Mouse (Mus musculus) MEL (cell line): ENCODE measurements at regions not wholly inside any gene's neighbourhood (a gene's known extent, or its start where the extent isn't known, plus 50 kb on each side); places are given as distances from the start of the nearest gene placed in this dataset.

Source experiments
- DNase-seq: peaks from one replicate; pipeline ENCODE4 v3.0.0; 2011; ENCODE audit warnings: low read depth, low spot score
- H3K27ac ChIP-seq: 2 replicates; pipeline ENCODE4 v1.5.1; 2012; ENCODE audit warnings: low read depth, mild to moderate bottlenecking, control low read depth, low read length, moderate library complexity; ENCODE audit not compliant: control insufficient read depth
- H3K27me3 ChIP-seq, 2 experiments: fragments of 150-350 bp in 1 of 2; sonication (generic) in 1 of 2; 2 replicates each; pipeline ENCODE4 v1.6.1; 2012; ENCODE audit warnings: low read length in 2 of 2, mild to moderate bottlenecking in 2 of 2, improper control_type of control experiment in 1 of 2, moderate library complexity in 1 of 2; ENCODE audit not compliant: insufficient read depth in 2 of 2, control insufficient read depth in 1 of 2
- H3K36me3 ChIP-seq, 2 experiments: 2 replicates each; pipeline ENCODE4 v1.6.1; 2012 to 2014; ENCODE audit warnings: low read length in 2 of 2, improper control_type of control experiment in 1 of 2, inconsistent platforms in 1 of 2, mild to moderate bottlenecking in 1 of 2; ENCODE audit not compliant: insufficient read depth in 2 of 2, control insufficient read depth in 1 of 2
- H3K4me1 ChIP-seq, 2 experiments: fragments of 150-350 bp in 1 of 2; sonication (generic) in 1 of 2; 2 replicates each; pipeline ENCODE4 v1.6.1; 2012; ENCODE audit warnings: low read length in 2 of 2, improper control_type of control experiment in 1 of 2, mild to moderate bottlenecking in 1 of 2; ENCODE audit not compliant: insufficient read depth in 2 of 2, control insufficient read depth in 1 of 2
- H3K4me3 ChIP-seq, 2 experiments: fragments of 150-350 bp in 1 of 2; sonication (generic) in 1 of 2; 2 replicates each; pipeline ENCODE4 v1.5.1; 2012; ENCODE audit warnings: low read depth in 2 of 2, low read length in 2 of 2, mild to moderate bottlenecking in 2 of 2, moderate library complexity in 2 of 2, control low read depth in 1 of 2, improper control_type of control experiment in 1 of 2; ENCODE audit not compliant: control insufficient read depth in 1 of 2, insufficient read depth in 1 of 2
- H3K79me2 ChIP-seq: 2 replicates; pipeline ENCODE4 v1.6.1; 2012; ENCODE audit warnings: mild to moderate bottlenecking, low read length, moderate library complexity; ENCODE audit not compliant: control insufficient read depth, poor library complexity, insufficient read depth
- H3K9ac ChIP-seq: 2 replicates; pipeline ENCODE4 v1.6.1; 2012; ENCODE audit warnings: low read depth, mild to moderate bottlenecking, control low read depth, low read length, moderate library complexity; ENCODE audit not compliant: control insufficient read depth, poor library complexity, severe bottlenecking
- H3K9me3 ChIP-seq: fragments of 150-350 bp; sonication (generic); replicated peaks from 2 replicates; pipeline ENCODE4 v1.6.1; 2012; ENCODE audit warnings: mild to moderate bottlenecking, low read length, improper control_type of control experiment, moderate library complexity; ENCODE audit not compliant: insufficient read depth
- CHD1 ChIP-seq: IDR thresholded peaks from 2 replicates; pipeline ENCODE4 v1.6.1; 2012; ENCODE audit warnings: low read depth, mild to moderate bottlenecking, inconsistent platforms, low read length, improper control_type of control experiment
- CHD2 ChIP-seq: IDR thresholded peaks from 2 replicates; pipeline ENCODE4 v1.6.1; 2011; ENCODE audit warnings: low read length, improper control_type of control experiment
- CTCF ChIP-seq, 3 experiments: IDR thresholded peaks in 2 of 3; conservative IDR thresholded peaks in 1 of 3; 2 replicates each; pipeline ENCODE4 v1.5.1; 2011 to 2012; ENCODE audit warnings: low read length in 3 of 3, low read depth in 2 of 3, mild to moderate bottlenecking in 2 of 3, improper control_type of control experiment in 1 of 3, inconsistent platforms in 1 of 3, mixed read lengths in 1 of 3, moderate library complexity in 1 of 3; ENCODE audit not compliant: control insufficient read depth in 1 of 3, insufficient read depth in 1 of 3, poor library complexity in 1 of 3, severe bottlenecking in 1 of 3
- E2F4 ChIP-seq: IDR thresholded peaks from 2 replicates; pipeline ENCODE4 v1.6.1; 2011; ENCODE audit warnings: low read depth, low read length, improper control_type of control experiment, borderline replicate concordance
- ELF1 ChIP-seq: IDR thresholded peaks from 2 replicates; pipeline ENCODE4 v1.6.1; 2014; ENCODE audit warnings: low read depth, mild to moderate bottlenecking, inconsistent platforms, low read length, improper control_type of control experiment, moderate library complexity
- ETS1 ChIP-seq: IDR thresholded peaks from 2 replicates; pipeline ENCODE4 v1.6.1; 2012; ENCODE audit warnings: low read depth, mild to moderate bottlenecking, inconsistent platforms, low read length, improper control_type of control experiment, moderate library complexity
- GATA1 ChIP-seq: IDR thresholded peaks from 2 replicates; pipeline ENCODE4 v1.6.1; 2011; ENCODE audit warnings: low read depth, low read length, improper control_type of control experiment
- JUND ChIP-seq: IDR thresholded peaks from 2 replicates; pipeline ENCODE4 v1.6.1; 2011; ENCODE audit warnings: low read depth, mild to moderate bottlenecking, improper control_type of control experiment, low read length
- MEF2A ChIP-seq: IDR thresholded peaks from 2 replicates; pipeline ENCODE4 v1.6.1; 2014; ENCODE audit warnings: low read depth, mild to moderate bottlenecking, inconsistent platforms, low read length, improper control_type of control experiment; ENCODE audit not compliant: poor library complexity, insufficient replicate concordance, severe bottlenecking; ENCODE audit errors: extremely low read depth
- MXI1 ChIP-seq: IDR thresholded peaks from 2 replicates; pipeline ENCODE4 v1.6.1; 2011; ENCODE audit warnings: mild to moderate bottlenecking, low read depth, low read length, improper control_type of control experiment
- POLR2A ChIP-seq, 2 experiments: IDR thresholded peaks; 2 replicates each; pipeline ENCODE4 v1.6.1; 2011 to 2012; ENCODE audit warnings: low read length in 2 of 2, mild to moderate bottlenecking in 2 of 2, control low read depth in 1 of 2, improper control_type of control experiment in 1 of 2, low read depth in 1 of 2, moderate library complexity in 1 of 2; ENCODE audit not compliant: control insufficient read depth in 1 of 2, insufficient read depth in 1 of 2, poor library complexity in 1 of 2
- RCOR1 ChIP-seq: IDR thresholded peaks from 2 replicates; pipeline ENCODE4 v1.6.1; 2012; ENCODE audit warnings: low read depth, mild to moderate bottlenecking, inconsistent platforms, low read length, improper control_type of control experiment
- SMC3 ChIP-seq: IDR thresholded peaks from 2 replicates; pipeline ENCODE4 v1.6.1; 2011; ENCODE audit warnings: low read depth, low read length, improper control_type of control experiment
- TCF12 ChIP-seq: IDR thresholded peaks from 2 replicates; pipeline ENCODE4 v1.6.1; 2014; ENCODE audit warnings: low read depth, mild to moderate bottlenecking, inconsistent platforms, low read length, improper control_type of control experiment, moderate library complexity
- UBTF ChIP-seq: IDR thresholded peaks from 2 replicates; pipeline ENCODE4 v1.6.1; 2012; ENCODE audit warnings: low read depth, mild to moderate bottlenecking, inconsistent platforms, low read length, improper control_type of control experiment, moderate library complexity, borderline replicate concordance; ENCODE audit not compliant: insufficient read depth
- USF2 ChIP-seq, 2 experiments: IDR thresholded peaks; 2 replicates each; pipeline ENCODE4 v1.6.1; 2011 to 2012; ENCODE audit warnings: improper control_type of control experiment in 2 of 2, low read length in 2 of 2, borderline replicate concordance in 1 of 2, inconsistent platforms in 1 of 2, low read depth in 1 of 2, mild to moderate bottlenecking in 1 of 2; ENCODE audit not compliant: insufficient read depth in 1 of 2
- ZMIZ1 ChIP-seq: IDR thresholded peaks from 2 replicates; pipeline ENCODE4 v1.6.1; 2012; ENCODE audit warnings: low read depth, mild to moderate bottlenecking, inconsistent platforms, low read length, improper control_type of control experiment, moderate library complexity
- ZNF384 ChIP-seq: IDR thresholded peaks from 2 replicates; pipeline ENCODE4 v1.6.1; 2012; ENCODE audit warnings: low read depth, mild to moderate bottlenecking, inconsistent platforms, low read length, improper control_type of control experiment

DNA sequence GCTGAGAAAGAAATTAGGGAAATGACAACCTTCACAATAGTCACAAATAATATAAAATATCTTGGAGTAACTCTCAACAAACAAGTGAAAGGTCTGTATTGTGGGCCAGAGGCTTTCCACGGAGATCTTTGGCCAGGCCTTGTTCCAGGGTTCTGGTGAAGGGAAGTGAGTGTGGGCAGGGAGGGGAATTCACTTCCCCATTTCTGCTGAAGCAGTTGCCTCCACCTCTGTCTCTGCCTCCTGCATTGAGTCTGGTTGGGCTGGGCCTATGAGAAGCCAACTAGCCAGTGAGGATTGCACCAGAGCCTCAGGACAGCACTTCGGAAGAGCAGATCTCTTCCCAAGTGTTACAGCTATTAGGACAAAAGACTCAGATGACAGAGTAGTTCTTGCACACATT is 294.9 kb upstream of the Ascc3 start:
- H3K79me2 ChIP-seq, result no peaks in the 10 kb centered on the region
- no peak overlapping the region for H3K27ac ChIP-seq
- H3K27me3 ChIP-seq, result no peaks in the 10 kb centered on the region
- no peak overlapping the region for H3K9ac ChIP-seq
- no peaks in the 10 kb centered on the region for H3K36me3 ChIP-seq
- H3K9me3 ChIP-seq, result no peaks in the 10 kb centered on the region
- no peak overlapping the region for H3K4me3 ChIP-seq
- DNase-seq, result peak; percentile 4
- no peak for TF ChIP-seq CHD1
- no peak for TF ChIP-seq POLR2A (IDR thresholded peaks at IDR 0.05; ENCODE audit: control insufficient read depth in 1 of 2, insufficient read depth in 1 of 2, low read depth in 1 of 2, low read length in 2 of 2, poor library complexity in 1 of 2)
- no peak for TF ChIP-seq E2F4
- TF ChIP-seq USF2 (IDR thresholded peaks at IDR 0.05; ENCODE audit: borderline replicate concordance in 1 of 2, insufficient read depth in 1 of 2, low read depth in 1 of 2, low read length in 2 of 2), result no peak
- TF ChIP-seq MXI1, result no peak
- no peak for TF ChIP-seq MEF2A
- TF ChIP-seq GATA1, result no peak
- no peak for TF ChIP-seq JUND
- TF ChIP-seq UBTF, result no peak
- TF ChIP-seq ELF1, result no peak
- TF ChIP-seq ZMIZ1, result no peak
- TF ChIP-seq CHD2, result no peak
- no peak for TF ChIP-seq ETS1
- TF ChIP-seq CTCF (IDR thresholded peaks at IDR 0.05 in 2 of 3, conservative IDR thresholded peaks at IDR 0.05 in 1 of 3; ENCODE audit: control insufficient read depth in 1 of 3, insufficient read depth in 1 of 3, low read depth in 2 of 3, low read length in 3 of 3, poor library complexity in 1 of 3, severe bottlenecking in 1 of 3), result no peak
- TF ChIP-seq SMC3, result no peak
- no peak for TF ChIP-seq RCOR1
- H3K4me1 ChIP-seq, result no peaks in the 10 kb centered on the region

GRCm38 (mm10) chr10:50311989-50312388 is 280.5 kb upstream of the Ascc3 start:
- H3K27ac ChIP-seq, result no peak overlapping the region
- no peak for DNase-seq
- H3K27me3 ChIP-seq, result no peaks in the 10 kb centered on the region
- no peaks in the 10 kb centered on the region for H3K36me3 ChIP-seq
- TF ChIP-seq JUND (no peak), TCF12 (no peak), POLR2A (IDR thresholded peaks at IDR 0.05; ENCODE audit: control insufficient read depth in 1 of 2, insufficient read depth in 1 of 2, low read depth in 1 of 2, low read length in 2 of 2, poor library complexity in 1 of 2) (no peak), SMC3 (no peak), ZNF384 (no peak)
- TF ChIP-seq, all 39 proteins: peak for 0
- Histone ChIP-seq H3K4me3 (no peak overlapping the region), H3K4me1 (no peaks in the 10 kb centered on the region), H3K9ac (no peak overlapping the region), H3K9me3 (no peaks in the 10 kb centered on the region), H3K79me2 (no peaks in the 10 kb centered on the region)
